Mouse (Mus musculus) thymus, adult 2 months (tissue): ENCODE data around the gene Snn.

Experiments
- CTCF ChIP-seq: fragments of 200-500 bp; IDR thresholded peaks from 2 replicates; pipeline ENCODE4 v1.5.1; 2012; ENCODE audit warnings: mild to moderate bottlenecking, control low read depth, low read length, moderate library complexity, borderline replicate concordance; ENCODE audit not compliant: control insufficient read depth, poor library complexity, insufficient read depth; ENCODE audit errors: extremely low read depth
- POLR2A ChIP-seq: fragments of 200-500 bp; IDR thresholded peaks from 2 replicates; pipeline ENCODE4 v1.6.1; 2012; ENCODE audit warnings: mild to moderate bottlenecking, low read length, control low read depth, moderate library complexity; ENCODE audit not compliant: control insufficient read depth, poor library complexity, insufficient read depth; ENCODE audit errors: extremely low read depth

DNA sequence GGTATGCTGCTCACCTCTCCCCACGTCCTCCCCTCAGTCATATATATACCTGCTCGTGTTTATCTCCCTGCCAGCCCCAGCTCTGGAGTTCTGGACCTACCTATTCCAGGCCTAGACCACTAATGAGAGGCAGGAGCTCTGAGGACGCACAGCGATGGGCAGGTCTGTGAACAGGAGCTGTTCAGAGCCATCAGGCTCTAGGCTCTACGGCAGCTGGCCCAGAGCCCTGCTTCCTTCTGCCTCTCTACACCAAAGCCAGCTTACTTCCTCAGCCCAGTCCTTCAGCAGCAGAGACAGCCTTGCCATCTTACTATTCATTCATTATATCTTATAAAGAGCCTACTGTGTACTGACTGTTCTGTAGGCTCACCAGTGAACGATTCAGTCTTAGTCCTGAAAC is 4.0 kb downstream of the Snn start:
- TF ChIP-seq CTCF: no peak
- no peak for TF ChIP-seq POLR2A
